Mouse (Mus musculus) hindbrain, embryonic 15.5 days (tissue): ENCODE data around the gene Castor1. TPM values are rescaled to one million over a fixed set of nuclear protein-coding genes. Genes with fewer than 3 reads are reported as not detected.
"Not testable (repeated sequence)": the region's sequence is repeated elsewhere in the genome, so short reads cannot be mapped to it uniquely, and the experiment has no call there.

ENCODE experiments used
- ATAC-seq: fragments of 200-750 bp; cut with Nextera tagmentation; 2 replicates; pipeline ENCODE4 v1.8.0; 2017; ENCODE audit warnings: low read depth, moderate number of reproducible peaks, moderate TSS enrichment; ENCODE audit not compliant: low FRiP score
- H3K27ac ChIP-seq: fragments of 300-500 bp; sonication (generic); replicated peaks from 2 replicates; pipeline ENCODE4 v1.5.1; 2015; ENCODE audit warnings: mild to moderate bottlenecking, inconsistent platforms
- H3K27me3 ChIP-seq: fragments of 300-500 bp; sonication (generic); 2 replicates; pipeline ENCODE4 v1.6.1; 2015; ENCODE audit warnings: control low read depth, inconsistent platforms
- H3K36me3 ChIP-seq: fragments of 300-500 bp; sonication (generic); 2 replicates; pipeline ENCODE4 v1.6.1; 2015; ENCODE audit warnings: control low read depth, inconsistent platforms
- H3K4me1 ChIP-seq: fragments of 300-500 bp; sonication (generic); replicated peaks from 2 replicates; pipeline ENCODE4 v1.6.1; 2015; ENCODE audit warnings: control low read depth, inconsistent platforms
- H3K4me2 ChIP-seq: fragments of 300-500 bp; sonication (generic); 2 replicates; pipeline ENCODE4 v1.6.1; 2015; ENCODE audit warnings: moderate library complexity, mild to moderate bottlenecking, inconsistent platforms
- H3K4me3 ChIP-seq: fragments of 300-500 bp; sonication (generic); 2 replicates; pipeline ENCODE4 v1.5.1; 2015; ENCODE audit warnings: mild to moderate bottlenecking, inconsistent platforms
- H3K9ac ChIP-seq: fragments of 300-500 bp; sonication (generic); 2 replicates; pipeline ENCODE4 v1.6.1; 2015; ENCODE audit warnings: inconsistent platforms
- H3K9me3 ChIP-seq: fragments of 300-500 bp; sonication (generic); 2 replicates; pipeline ENCODE4 v1.6.1; 2016; ENCODE audit warnings: control low read depth, inconsistent platforms
- WGBS: fragments of 180-500 bp; shearing (Covaris S2); methylation state at CpG from one replicate; pipeline ENCODE4 v1.1.7; 2015; 5-methylcytosine and 5-hydroxymethylcytosine counted together
- polyA plus RNA-seq: library from polyadenylated mRNA; unstranded; fragments of >200 nt; fragmentation: Nextera tagmentation; extraction: Ambion mirVana; gene quantifications from 2 replicates; pipeline ENCODE4 v1.2.1, GENCODE M21; 2015

Gene Castor1
- polyA plus RNA-seq = 4.6 and 5.3 TPM in 2 replicates

DNA sequence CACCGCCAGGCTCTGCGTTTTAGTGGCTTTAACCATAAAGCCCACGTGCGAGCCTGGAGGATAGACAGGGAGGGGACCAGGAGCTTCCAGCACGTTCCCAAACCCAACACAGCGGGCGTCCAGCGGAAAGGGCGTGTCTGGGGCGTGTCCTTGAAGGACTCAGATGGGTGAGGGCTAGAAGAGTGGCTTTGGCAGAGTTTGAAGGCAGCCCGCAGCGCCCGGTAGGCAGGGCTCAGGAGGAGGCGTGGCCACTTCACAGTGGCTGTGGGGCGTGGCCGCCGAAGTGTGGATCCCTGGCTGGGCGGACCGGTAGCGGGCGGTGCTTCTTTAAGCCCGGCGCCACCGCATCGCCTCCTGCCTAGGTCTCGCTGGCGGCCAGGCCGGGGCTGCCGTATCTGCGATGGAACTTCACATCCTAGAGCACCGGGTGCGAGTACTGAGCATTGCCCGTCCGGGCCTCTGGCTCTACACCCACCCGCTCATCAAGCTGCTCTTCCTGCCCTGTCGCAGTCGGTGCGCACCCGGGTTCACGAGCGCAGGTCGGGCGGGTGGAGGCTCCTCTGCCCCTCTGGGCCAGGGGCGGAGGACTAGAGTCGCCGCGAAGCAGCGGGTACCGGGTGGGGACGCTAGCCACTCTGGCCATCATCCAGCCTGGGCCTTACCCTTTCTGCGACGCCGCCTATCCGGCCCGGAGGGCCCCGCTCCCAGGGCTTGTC, at the start of gene Castor1:
TSS of gene Castor1 (plus strand) at position 312 of the 716 bp plus-strand sequence.
- Histone ChIP-seq H3K4me2 (peak within 1 kb of the TSS; percentile 71), H3K27ac (no peak within 1 kb of the TSS)
- WGBS = 2% methylated on average over 54 of the region's 56 CpGs

DNA sequence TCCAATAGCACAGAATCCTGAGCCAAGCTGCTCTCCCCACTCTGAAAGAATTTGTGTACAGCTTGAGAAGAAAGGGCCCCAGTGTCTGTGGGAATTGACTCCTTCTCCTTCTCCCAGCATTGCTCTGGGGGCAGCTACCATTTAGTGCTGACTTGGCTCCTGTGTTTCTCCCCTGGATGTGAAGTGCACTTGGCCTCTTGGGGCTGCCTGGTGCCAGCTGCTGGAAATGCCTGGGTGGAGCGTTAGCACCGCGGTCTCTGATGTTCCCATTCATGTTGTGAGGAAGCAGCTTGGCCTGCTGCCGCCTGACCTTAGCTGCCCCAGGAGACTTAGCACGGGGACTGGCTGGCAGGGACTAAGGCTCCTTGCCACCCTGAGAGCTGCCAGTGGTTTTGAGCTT, 43.4 kb upstream of the Castor1 start:
- Histone ChIP-seq H3K27ac (peak overlapping the region; percentile 43; the same call in 1 of the 2 replicates), H3K9me3 (no peaks in the 10 kb centered on the region), H3K36me3 (peaks cover 99% of the 10 kb centered on the region), H3K9ac (no peak overlapping the region), H3K27me3 (no peaks in the 10 kb centered on the region), H3K4me2 (no peak overlapping the region), H3K4me3 (no peak overlapping the region), H3K4me1 (no peaks in the 10 kb centered on the region)
- WGBS = 75% methylated on average over 5 of the region's 5 CpGs
- peak; percentile 80 for ATAC-seq

More for the DNA sequence above, at the start of gene Castor1:
- Histone ChIP-seq H3K36me3 (peaks cover 18% of the 10 kb centered on the region), H3K4me1 (peaks cover 13% of the 10 kb centered on the region), H3K9ac (peak within 1 kb of the TSS; percentile 26), H3K4me3 (peak within 1 kb of the TSS; percentile 39), H3K27me3 (peaks cover 20% of the 10 kb centered on the region), H3K9me3 (no peaks in the 10 kb centered on the region)
- ATAC-seq = peak; percentile 69

DNA sequence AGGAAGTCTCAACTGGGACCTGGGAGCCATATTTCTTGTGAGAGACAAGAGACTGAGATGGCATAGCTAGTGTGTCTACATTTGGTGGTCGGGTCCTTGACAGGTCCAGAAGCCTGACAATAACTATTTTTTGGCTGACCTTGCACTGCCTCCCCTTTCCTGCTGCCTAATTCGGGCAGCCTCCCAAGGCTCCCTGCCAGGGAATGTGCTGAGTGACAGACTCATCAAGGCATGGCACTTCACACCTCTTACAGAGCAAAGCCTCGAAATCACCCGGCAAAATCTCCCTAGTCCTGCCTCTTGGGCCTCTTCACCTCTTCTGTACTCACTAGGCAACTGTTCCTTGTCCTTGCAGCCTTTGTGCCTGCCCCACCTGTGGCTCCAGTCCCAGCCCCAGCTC, 40.3 kb upstream of the Castor1 start:
- H3K9ac ChIP-seq = no peak overlapping the region
- ATAC-seq = no peak
- peaks cover 98% of the 10 kb centered on the region for H3K36me3 ChIP-seq
- no peaks in the 10 kb centered on the region for H3K4me1 ChIP-seq
- no peaks in the 10 kb centered on the region for H3K9me3 ChIP-seq
- H3K4me2 ChIP-seq = no peak overlapping the region
- no peaks in the 10 kb centered on the region for H3K27me3 ChIP-seq
- no peak overlapping the region for H3K4me3 ChIP-seq
- 85% methylated on average over 4 of the region's 4 CpGs for WGBS
- H3K27ac ChIP-seq = no peak overlapping the region

DNA sequence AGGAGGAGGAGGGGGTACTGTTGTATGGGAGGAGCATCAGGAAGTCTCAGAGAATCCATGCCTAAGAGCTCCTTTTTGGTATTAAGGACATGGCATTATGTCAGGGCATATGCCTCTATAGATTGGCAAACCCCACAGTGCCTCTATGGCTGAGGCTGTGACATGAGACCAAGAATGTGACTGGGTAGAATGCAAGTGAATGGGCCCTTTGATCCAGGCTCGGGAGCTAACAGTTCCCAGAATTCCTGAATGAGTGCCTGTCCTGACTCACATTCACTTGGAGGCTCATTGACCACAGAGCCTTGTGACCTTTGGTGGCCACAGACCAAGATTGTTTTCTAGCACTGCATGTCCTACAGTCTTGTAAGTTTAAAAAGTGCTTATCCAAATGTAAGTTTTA, 36.0 kb upstream of the Castor1 start:
- Histone ChIP-seq H3K4me1 (peaks cover 2% of the 10 kb centered on the region; the same call in 1 of the 2 replicates), H3K27me3 (no peaks in the 10 kb centered on the region), H3K9ac (no peak overlapping the region), H3K9me3 (no peaks in the 10 kb centered on the region), H3K36me3 (peaks cover 61% of the 10 kb centered on the region), H3K4me2 (no peak overlapping the region), H3K4me3 (no peak overlapping the region), H3K27ac (no peak overlapping the region)
- no peak for ATAC-seq
- WGBS = 12% methylated on average over 1 of the region's 1 CpGs

DNA sequence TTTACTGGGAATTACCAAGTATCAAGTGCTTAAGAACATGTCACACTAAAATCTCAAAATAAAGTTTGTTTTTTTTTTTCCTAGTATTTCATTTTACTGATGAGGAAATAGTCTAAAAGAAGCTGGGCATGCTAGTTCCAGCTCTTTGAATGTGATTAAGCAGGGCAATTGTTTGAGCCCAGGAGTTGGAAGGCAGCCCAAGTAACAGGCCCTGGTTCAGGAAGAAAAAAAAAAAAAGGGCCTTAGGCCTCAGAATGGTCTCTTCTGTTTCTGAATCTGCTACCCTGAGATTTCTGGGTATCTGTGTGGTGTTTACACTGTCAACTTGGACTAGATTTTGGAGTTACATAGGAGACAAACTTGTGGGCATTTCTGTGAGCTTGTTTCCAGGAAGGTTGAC, 34.5 kb upstream of the Castor1 start:
- Histone ChIP-seq H3K36me3 (peaks cover 46% of the 10 kb centered on the region), H3K27ac (peak overlapping the region; percentile 62)

DNA sequence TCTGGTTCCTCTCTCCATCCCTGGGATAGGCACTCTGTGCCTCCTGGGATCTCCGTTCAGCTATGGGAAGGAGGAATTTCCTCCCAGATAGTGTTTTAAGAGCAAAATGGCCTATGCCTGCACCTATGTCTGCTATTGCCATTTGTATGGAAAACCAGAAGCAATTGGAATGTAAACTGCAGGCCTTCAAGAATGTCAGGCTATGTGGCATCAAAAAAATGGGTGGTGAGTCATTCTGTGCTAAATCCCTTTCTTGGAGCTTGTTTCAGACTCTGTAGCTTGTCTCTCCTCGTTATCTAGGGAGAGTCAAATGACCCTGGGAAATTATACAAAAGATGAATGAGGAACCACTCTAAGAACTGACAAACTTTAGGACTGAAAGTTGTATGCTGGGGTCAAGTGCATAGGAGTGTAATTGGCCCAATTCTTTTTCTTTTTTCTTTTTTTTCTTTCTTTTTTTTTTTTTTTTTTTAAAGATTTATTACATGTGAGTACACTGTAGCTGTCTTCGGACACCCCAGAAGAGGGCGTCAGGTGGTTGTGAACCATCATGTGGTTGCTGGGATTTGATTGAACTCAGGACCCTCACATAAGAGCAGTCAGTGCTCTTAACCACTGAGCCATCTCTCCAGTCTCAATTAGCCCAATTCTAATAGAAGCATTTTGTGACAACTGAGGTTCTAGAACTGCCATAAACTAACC, 33.6 kb upstream of the Castor1 start:
- no peaks in the 10 kb centered on the region for H3K9me3 ChIP-seq
- no peak for ATAC-seq
- H3K4me1 ChIP-seq = peaks cover 18% of the 10 kb centered on the region
- no peak overlapping the region for H3K4me2 ChIP-seq
- no peak overlapping the region for H3K4me3 ChIP-seq
- H3K27me3 ChIP-seq = no peaks in the 10 kb centered on the region
- H3K27ac ChIP-seq = peak overlapping the region; percentile 35; the same call in 1 of the 2 replicates
- peaks cover 37% of the 10 kb centered on the region for H3K36me3 ChIP-seq
- no peak overlapping the region for H3K9ac ChIP-seq
- 73% methylated on average over 4 of the region's 4 CpGs for WGBS

More for the DNA sequence above, 34.5 kb upstream of the Castor1 start:
- no peaks in the 10 kb centered on the region for H3K27me3 ChIP-seq
- H3K4me2 ChIP-seq = no peak overlapping the region
- H3K4me1 ChIP-seq = peaks cover 17% of the 10 kb centered on the region
- ATAC-seq = no peak
- no peak overlapping the region for H3K4me3 ChIP-seq
- H3K9ac ChIP-seq = no peak overlapping the region
- H3K9me3 ChIP-seq = no peaks in the 10 kb centered on the region

DNA sequence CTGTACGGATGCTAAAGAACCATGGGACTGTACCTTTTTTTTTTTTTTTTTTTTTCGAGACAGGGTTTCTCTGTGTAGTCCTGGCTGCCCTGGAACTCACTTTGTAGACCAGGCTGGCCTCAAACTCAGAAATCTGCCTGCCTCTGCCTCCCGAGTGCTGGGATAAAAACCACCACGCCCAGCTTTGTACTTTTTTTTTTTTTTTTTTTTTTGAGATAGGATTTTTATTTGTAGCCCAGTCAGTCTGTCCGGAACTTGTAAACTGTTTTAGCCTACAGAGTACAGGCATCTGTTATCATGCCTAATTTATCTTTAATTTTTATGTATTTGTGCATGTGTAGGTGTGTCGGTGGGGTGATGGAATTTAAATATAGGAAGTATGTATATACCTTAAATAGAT, 32.5 kb upstream of the Castor1 start:
- not testable (repeated sequence) for ATAC-seq, H3K27me3 ChIP-seq, H3K4me2 ChIP-seq, H3K4me3 ChIP-seq, H3K27ac ChIP-seq, H3K9me3 ChIP-seq, H3K9ac ChIP-seq
- H3K4me1 ChIP-seq = peaks cover 24% of the 10 kb centered on the region
- WGBS = 94% methylated on average over 6 of the region's 6 CpGs
- H3K36me3 ChIP-seq = peaks cover 26% of the 10 kb centered on the region

DNA sequence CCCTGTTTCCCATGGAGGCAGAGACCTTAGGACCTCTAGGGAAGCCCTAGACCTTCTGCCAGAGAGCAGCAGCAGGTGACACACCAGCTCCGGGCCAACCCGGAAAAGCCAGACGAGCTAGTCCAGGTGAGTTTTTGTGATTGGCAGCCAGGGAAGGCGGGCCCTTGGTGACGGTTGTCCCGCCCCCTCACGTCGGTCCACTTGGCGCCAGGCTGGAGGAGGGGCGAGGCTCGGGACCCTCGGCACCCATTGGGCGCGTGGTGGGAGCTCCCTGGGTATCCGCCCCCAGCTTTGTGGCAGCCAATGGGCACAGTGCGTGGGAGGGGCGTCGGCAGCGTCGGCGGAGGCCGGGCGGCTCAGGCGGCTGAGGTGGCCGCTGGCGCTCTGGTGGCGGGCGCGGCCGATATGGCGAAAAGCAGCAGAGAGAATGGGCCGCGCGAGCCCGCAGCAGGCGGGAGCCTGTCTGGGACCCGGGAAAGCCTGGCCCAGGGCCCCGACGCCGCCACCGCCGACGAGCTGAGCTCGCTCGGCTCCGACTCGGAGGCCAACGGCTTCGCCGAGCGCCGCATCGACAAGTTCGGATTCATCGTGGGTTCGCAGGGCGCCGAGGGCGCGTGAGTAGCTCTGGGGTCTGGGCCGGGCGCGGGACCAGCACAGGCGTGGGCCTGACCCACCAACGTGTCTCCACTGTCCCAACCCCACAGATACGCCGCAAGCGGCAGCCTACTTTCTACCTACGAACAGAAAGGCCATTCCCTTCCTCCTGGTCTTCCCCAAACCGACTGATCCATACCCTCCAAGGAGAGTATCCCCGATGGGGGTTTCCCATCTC, 31.3 kb upstream of the Castor1 start, which contains the start of gene Tbc1d10a:
TSS of gene Tbc1d10a (plus strand) at position 304 of the 832 bp plus-strand sequence.
- H3K27me3 ChIP-seq = no peaks in the 10 kb centered on the region
- H3K27ac ChIP-seq = peak within 1 kb of the TSS; percentile 70
- H3K4me3 ChIP-seq = peak within 1 kb of the TSS; percentile 73
- peaks cover 34% of the 10 kb centered on the region for H3K4me1 ChIP-seq
- H3K36me3 ChIP-seq = peaks cover 15% of the 10 kb centered on the region
- under 1% methylated on average over 69 of the region's 71 CpGs for WGBS
- peak within 1 kb of the TSS; percentile 89 for H3K9ac ChIP-seq
- peak within 1 kb of the TSS; percentile 79 for H3K4me2 ChIP-seq
- H3K9me3 ChIP-seq = no peaks in the 10 kb centered on the region
- ATAC-seq = peak; percentile 99

DNA sequence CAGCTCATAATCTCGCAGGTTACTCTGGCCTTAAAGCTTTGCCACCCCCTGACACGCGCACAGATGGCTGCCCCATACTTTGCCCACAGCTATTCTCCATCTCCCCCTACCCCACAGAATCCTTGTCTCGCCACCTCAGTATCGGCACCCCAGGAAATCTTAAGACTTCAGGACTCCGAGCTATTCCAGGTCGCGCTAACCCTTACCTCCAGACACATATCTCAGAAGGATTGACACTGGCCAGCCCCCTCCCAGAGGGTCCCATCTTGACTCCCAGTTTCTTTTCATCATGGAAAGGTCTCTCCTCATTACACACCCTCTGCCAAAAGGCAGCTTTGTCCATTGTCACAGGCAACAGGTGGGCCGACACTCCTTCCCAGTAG, 30.7 kb upstream of the Castor1 start:
- 15% methylated on average over 9 of the region's 9 CpGs for WGBS
- peaks cover 37% of the 10 kb centered on the region for H3K4me1 ChIP-seq
- no peaks in the 10 kb centered on the region for H3K27me3 ChIP-seq
- H3K27ac ChIP-seq = no peak overlapping the region
- H3K9me3 ChIP-seq = no peaks in the 10 kb centered on the region
- H3K4me3 ChIP-seq = peak overlapping the region; percentile 73
- ATAC-seq = no peak
- H3K36me3 ChIP-seq = peaks cover 10% of the 10 kb centered on the region
- peak overlapping the region; percentile 89 for H3K9ac ChIP-seq
- H3K4me2 ChIP-seq = peak overlapping the region; percentile 79

DNA sequence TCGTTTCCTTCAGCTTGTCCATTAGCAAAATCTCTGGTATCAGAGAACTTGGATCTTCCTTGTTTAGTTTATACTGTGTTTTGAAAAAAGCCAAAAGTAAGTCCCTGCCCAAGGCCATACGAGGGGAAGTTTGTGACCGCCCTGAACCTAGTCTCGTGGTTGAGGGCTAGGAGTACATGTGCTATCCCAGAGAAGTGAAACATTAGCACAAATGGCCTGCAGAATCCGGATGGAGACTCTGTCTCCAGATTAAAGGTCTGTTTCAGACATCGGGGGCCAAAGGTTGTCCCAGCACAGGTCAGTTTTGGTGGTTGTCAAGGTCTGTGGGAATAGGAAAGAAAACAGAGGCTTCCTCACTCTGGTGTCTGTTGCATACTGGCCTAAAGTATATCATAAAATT, 28.8 kb upstream of the Castor1 start:
- H3K4me2 ChIP-seq = no peak overlapping the region
- no peak for ATAC-seq
- no peak overlapping the region for H3K4me3 ChIP-seq
- peaks cover 37% of the 10 kb centered on the region for H3K4me1 ChIP-seq
- H3K9ac ChIP-seq = no peak overlapping the region
- no peak overlapping the region for H3K27ac ChIP-seq
- no peaks in the 10 kb centered on the region for H3K27me3 ChIP-seq
- H3K9me3 ChIP-seq = no peaks in the 10 kb centered on the region
- WGBS = 90% methylated on average over 6 of the region's 6 CpGs
- no peaks in the 10 kb centered on the region for H3K36me3 ChIP-seq

DNA sequence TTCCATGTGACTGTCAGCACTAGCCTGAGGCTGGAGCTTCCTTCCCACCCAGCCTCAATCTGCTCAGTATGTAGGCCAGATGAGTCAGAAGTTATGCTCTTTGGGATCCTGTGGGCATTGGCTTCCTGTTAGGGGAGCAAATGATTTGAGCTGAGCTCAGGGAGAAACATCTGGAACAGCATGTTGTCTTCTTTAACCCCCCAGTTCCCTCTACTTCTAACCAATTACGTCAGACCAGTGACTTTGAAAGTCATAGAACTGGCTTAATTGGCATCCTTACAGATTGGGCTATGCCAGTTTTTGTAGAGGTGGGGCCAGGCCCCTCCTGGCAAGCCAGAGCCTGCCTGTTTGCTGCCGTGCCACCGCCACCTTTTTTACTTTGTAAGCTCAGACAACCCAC, 27.3 kb upstream of the Castor1 start:
- WGBS = 81% methylated on average over 3 of the region's 3 CpGs
- no peak overlapping the region for H3K27ac ChIP-seq
- no peaks in the 10 kb centered on the region for H3K36me3 ChIP-seq

DNA sequence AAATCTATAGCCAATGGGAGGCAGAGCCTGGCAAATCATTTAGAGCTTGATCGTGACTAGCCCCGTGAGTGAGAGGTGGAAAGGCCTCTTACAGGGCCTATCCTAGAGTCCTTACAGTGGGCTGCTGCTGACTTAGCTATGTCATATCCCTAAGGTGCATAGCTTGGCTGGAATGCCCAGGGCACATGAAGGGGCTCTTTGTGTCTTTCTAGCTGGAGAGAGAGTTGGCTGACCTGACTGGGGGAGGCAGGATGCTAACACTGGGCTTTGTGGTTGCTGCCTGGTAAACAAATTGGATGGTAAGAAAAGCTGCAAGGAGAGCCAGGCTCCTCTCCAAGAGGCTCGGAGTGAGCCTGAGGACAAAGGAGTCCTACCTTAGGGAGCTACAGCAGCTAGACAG, 25.3 kb upstream of the Castor1 start:
- Histone ChIP-seq H3K9me3 (no peaks in the 10 kb centered on the region), H3K9ac (no peak overlapping the region), H3K27ac (no peak overlapping the region), H3K36me3 (no peaks in the 10 kb centered on the region), H3K4me3 (no peak overlapping the region), H3K27me3 (no peaks in the 10 kb centered on the region), H3K4me2 (no peak overlapping the region), H3K4me1 (peaks cover 28% of the 10 kb centered on the region)
- 80% methylated on average over 3 of the region's 3 CpGs for WGBS
- ATAC-seq = no peak

More for the DNA sequence above, 27.3 kb upstream of the Castor1 start:
- H3K9ac ChIP-seq = no peak overlapping the region
- H3K4me3 ChIP-seq = no peak overlapping the region
- peaks cover 37% of the 10 kb centered on the region for H3K4me1 ChIP-seq
- H3K9me3 ChIP-seq = no peaks in the 10 kb centered on the region
- no peak overlapping the region for H3K4me2 ChIP-seq
- ATAC-seq = no peak
- H3K27me3 ChIP-seq = no peaks in the 10 kb centered on the region
